Mouse (Mus musculus) central nervous system, embryonic 18 days (tissue): Measurements from ENCODE around the gene Lmntd2. TPM values are rescaled to one million over a fixed set of nuclear protein-coding genes. Genes with fewer than 3 reads are reported as not detected.

Experiments
- polyA plus RNA-seq: library from polyadenylated mRNA; depleted of rRNA; stranded (reverse); fragments of >200 nt; gene quantifications from 2 replicates; pipeline ENCODE4 v1.2.3, GENCODE M21; 2012; rRNA removed

Gene Lmntd2
- polyA plus RNA-seq: 0.92 and 0.97 TPM in 2 replicates

GRCm38 (mm10) chr7:141213605-141214235 lies at the start of gene Lmntd2:
Gene Lmntd2 (minus strand): TSS chr7:141214080.

GRCm38 (mm10) chr7:141228279-141229067 lies 14.6 kb upstream of the Lmntd2 start, which contains the start of gene Phrf1:
Gene Phrf1 (plus strand): TSS chr7:141228784.

GRCm38 (mm10) chr7:141215101-141215879 lies 1.4 kb upstream of the Lmntd2 start, which contains the start of gene Rassf7:
Gene Rassf7 (plus strand): TSS chr7:141215860.

GRCm38 (mm10) chr7:141193948-141194347 lies 19.9 kb downstream of the Lmntd2 start, which contains the start of the genes Hras and Lrrc56:
Gene Hras (minus strand): TSS chr7:141194005.
Gene Lrrc56 (plus strand): TSS chr7:141194157.

GRCm38 (mm10) chr7:141172116-141173006 lies 41.5 kb downstream of the Lmntd2 start, which contains the start of gene Rnh1:
Gene Rnh1 (minus strand): TSS chr7:141172857.

Other genes starting within 250 kb of the Lmntd2 start
- gene Ifitm1, start 246.9 kb downstream of the Lmntd2 start, polyA plus RNA-seq: 33.6 and 57.6 TPM in 2 replicates
- 43.6 and 46.5 TPM in 2 replicates for gene Ifitm3, start 203.3 kb downstream of the Lmntd2 start, polyA plus RNA-seq
- gene Ifitm6, start 196.2 kb downstream of the Lmntd2 start, polyA plus RNA-seq: 0.56 and 0.82 TPM in 2 replicates
- gene Gm17387, start 184.9 kb downstream of the Lmntd2 start, polyA plus RNA-seq: not detected in 2 replicates
- gene B4galnt4, start 153.0 kb downstream of the Lmntd2 start, polyA plus RNA-seq: 186 and 189 TPM in 2 replicates
- 0.04 and 1.6 TPM in 2 replicates for gene Pkp3, start 135.9 kb downstream of the Lmntd2 start, polyA plus RNA-seq
- gene Sigirr, start 113.5 kb downstream of the Lmntd2 start, polyA plus RNA-seq: 2.3 and 2.5 TPM in 2 replicates
- 0.92 and 1.00 TPM in 2 replicates for gene Ano9, start 96.3 kb downstream of the Lmntd2 start, polyA plus RNA-seq
- 57.7 and 58.1 TPM in 2 replicates for gene Ptdss2, start 91.7 kb downstream of the Lmntd2 start, polyA plus RNA-seq
- 31.5 and 34.6 TPM in 2 replicates for gene Rnh1, start 41.2 kb downstream of the Lmntd2 start, polyA plus RNA-seq
- gene Hras, start 20.1 kb downstream of the Lmntd2 start, polyA plus RNA-seq: 203 and 213 TPM in 2 replicates
- 14.1 and 14.9 TPM in 2 replicates for gene Lrrc56, start 19.9 kb downstream of the Lmntd2 start, polyA plus RNA-seq
- gene Rassf7, start 1.8 kb upstream of the Lmntd2 start, polyA plus RNA-seq: 20.3 and 23.3 TPM in 2 replicates
- 24.7 and 26.9 TPM in 2 replicates for gene Phrf1, start 14.7 kb upstream of the Lmntd2 start, polyA plus RNA-seq
- 4.2 and 6.9 TPM in 2 replicates for gene Irf7, start 52.4 kb upstream of the Lmntd2 start, polyA plus RNA-seq
- 0.04 and 0.08 TPM in 2 replicates for gene Cdhr5, start 62.7 kb upstream of the Lmntd2 start, polyA plus RNA-seq
- 1.5 and 2.2 TPM in 2 replicates for gene Sct, start 65.1 kb upstream of the Lmntd2 start, polyA plus RNA-seq
- 0.66 and 0.71 TPM in 2 replicates for gene Drd4, start 77.9 kb upstream of the Lmntd2 start, polyA plus RNA-seq
- gene Deaf1, start 113.6 kb upstream of the Lmntd2 start, polyA plus RNA-seq: 67.1 and 68.9 TPM in 2 replicates
- 53.0 TPM in 2 replicates for gene Tmem80, start 113.7 kb upstream of the Lmntd2 start, polyA plus RNA-seq
- 1.3 and 3.0 TPM in 2 replicates for gene Eps8l2, start 124.8 kb upstream of the Lmntd2 start, polyA plus RNA-seq
- 245 and 264 TPM in 2 replicates for gene Taldo1, start 178.1 kb upstream of the Lmntd2 start, polyA plus RNA-seq
- gene Gatd1, start 200.1 kb upstream of the Lmntd2 start, polyA plus RNA-seq: 69.5 and 71.9 TPM in 2 replicates
- gene Cend1, start 215.4 kb upstream of the Lmntd2 start, polyA plus RNA-seq: 63.4 and 64.9 TPM in 2 replicates
- gene Slc25a22, start 223.8 kb upstream of the Lmntd2 start, polyA plus RNA-seq: 166 and 178 TPM in 2 replicates
- 9.0 and 10.0 TPM in 2 replicates for gene Pidd1, start 229.9 kb upstream of the Lmntd2 start, polyA plus RNA-seq
- gene Rplp2, start 233.3 kb upstream of the Lmntd2 start, polyA plus RNA-seq: 868 and 877 TPM in 2 replicates
- 14.3 and 15.6 TPM in 2 replicates for gene Pnpla2, start 241.1 kb upstream of the Lmntd2 start, polyA plus RNA-seq
- 4.8 TPM in 2 replicates for gene Cracr2b, start 247.0 kb upstream of the Lmntd2 start, polyA plus RNA-seq